Mouse (Mus musculus) erythroblast, embryonic 14.5 days (primary cell): ENCODE results near the gene Col19a1. TPM values are rescaled to one million over a fixed set of nuclear protein-coding genes. Genes with fewer than 3 reads are reported as not detected.

ENCODE experiments used
- H3K27me3 ChIP-seq: 2 replicates; pipeline ENCODE4 v1.6.1; 2012; ENCODE audit warnings: inconsistent platforms; ENCODE audit not compliant: control insufficient read depth
- H3K36me3 ChIP-seq: 2 replicates; pipeline ENCODE4 v1.6.1; 2012; ENCODE audit warnings: mild to moderate bottlenecking, inconsistent platforms; ENCODE audit not compliant: control insufficient read depth
- H3K4me1 ChIP-seq: 2 replicates; pipeline ENCODE4 v1.6.1; 2012; ENCODE audit warnings: inconsistent platforms; ENCODE audit not compliant: control insufficient read depth
- H3K4me3 ChIP-seq: replicated peaks from 2 replicates; pipeline ENCODE3; 2012; ENCODE audit warnings: moderate library complexity, mild to moderate bottlenecking, inconsistent platforms
- H3K9me3 ChIP-seq: 2 replicates; pipeline ENCODE4 v1.6.1; 2012; ENCODE audit warnings: low read length, inconsistent platforms, mixed read lengths; ENCODE audit not compliant: control insufficient read depth
- GATA1 ChIP-seq: IDR thresholded peaks from 2 replicates; pipeline ENCODE4 v1.6.1; 2012; ENCODE audit warnings: low read length, inconsistent platforms, mixed read lengths
- TAL1 ChIP-seq: IDR thresholded peaks from 3 replicates; pipeline ENCODE4 v1.6.1; 2012; ENCODE audit warnings: low read length, inconsistent platforms, mixed read lengths
- polyA plus RNA-seq: library from polyadenylated mRNA; stranded (reverse); fragments of >175 nt; gene quantifications from 2 replicates; pipeline ENCODE4 v1.2.3, GENCODE M21; 2012

The Col19a1 gene
- polyA plus RNA-seq, 1 experiment: not detected

DNA sequence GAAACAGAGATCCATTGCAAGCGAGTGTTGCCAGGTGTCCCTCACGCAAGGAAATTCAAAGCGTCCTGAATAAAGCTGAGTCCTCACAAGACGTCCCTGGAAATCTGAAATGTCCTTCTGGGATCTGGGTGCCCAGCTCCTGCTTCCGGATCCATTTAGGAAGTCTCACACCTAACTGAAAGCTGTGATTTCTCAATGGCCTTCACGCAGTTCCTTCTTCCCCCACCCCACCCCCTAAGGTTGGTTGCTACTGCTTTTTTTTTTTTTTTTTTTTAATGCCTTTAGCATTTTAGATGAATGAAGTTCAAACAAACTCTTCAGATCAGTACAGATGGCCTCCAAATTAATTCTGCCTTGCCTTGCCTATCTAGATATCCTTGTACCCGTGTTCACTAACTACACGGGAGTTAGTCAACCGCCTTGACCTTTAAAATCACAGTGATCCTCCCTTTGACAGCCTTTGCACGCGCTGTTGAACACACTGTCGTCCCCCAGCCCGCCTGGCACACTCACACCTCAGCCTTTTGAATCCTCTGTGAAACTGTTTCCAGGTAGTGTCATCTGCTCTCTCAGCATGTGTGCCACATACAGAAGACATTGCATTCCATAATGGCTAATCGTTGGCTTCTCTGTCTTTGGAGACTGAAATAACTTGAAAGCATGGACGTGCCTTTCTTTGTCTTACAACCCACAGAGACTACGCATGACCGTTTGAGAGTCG, 36.6 kb downstream of the Col19a1 start:
- no peak for TF ChIP-seq GATA1
- TF ChIP-seq TAL1: no peak
- Histone ChIP-seq H3K36me3 (no peaks in the 10 kb centered on the region), H3K4me3 (no peak overlapping the region), H3K4me1 (no peaks in the 10 kb centered on the region), H3K9me3 (peaks cover 2% of the 10 kb centered on the region; the same call in 1 of the 2 replicates), H3K27me3 (no peaks in the 10 kb centered on the region)

GRCm38 (mm10) chr1:24550031-24550430, 37.2 kb downstream of the Col19a1 start:
- Histone ChIP-seq H3K4me1 (no peaks in the 10 kb centered on the region), H3K36me3 (no peaks in the 10 kb centered on the region), H3K4me3 (no peak overlapping the region), H3K27me3 (no peaks in the 10 kb centered on the region), H3K9me3 (peaks cover 2% of the 10 kb centered on the region; the same call in 1 of the 2 replicates)
- TF ChIP-seq TAL1 (no peak), GATA1 (no peak)

DNA sequence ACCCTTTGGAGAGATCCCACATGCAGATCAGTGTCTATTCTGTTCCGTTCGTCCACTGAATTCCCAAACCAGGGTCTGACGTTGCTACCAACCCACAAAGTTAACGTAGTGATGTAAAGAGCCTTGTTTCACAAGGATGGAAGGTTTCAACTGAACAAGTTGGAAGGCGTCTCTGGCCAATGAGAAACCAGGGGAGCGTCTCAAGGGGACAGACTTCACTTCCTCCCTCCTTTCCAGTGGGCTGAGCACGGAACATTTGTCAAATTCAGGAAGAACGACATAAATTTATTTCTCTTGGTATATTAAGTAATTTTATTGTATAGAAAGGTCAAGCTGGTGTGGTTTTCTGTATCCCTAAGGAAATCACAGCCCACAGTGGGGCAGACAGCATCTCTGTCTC, 38.2 kb downstream of the Col19a1 start:
- no peak overlapping the region for H3K4me3 ChIP-seq
- no peaks in the 10 kb centered on the region for H3K4me1 ChIP-seq
- H3K27me3 ChIP-seq: no peaks in the 10 kb centered on the region
- H3K36me3 ChIP-seq: no peaks in the 10 kb centered on the region
- no peak for TF ChIP-seq TAL1
- TF ChIP-seq GATA1: no peak
- H3K9me3 ChIP-seq: peaks cover 2% of the 10 kb centered on the region; the same call in 1 of the 2 replicates

DNA sequence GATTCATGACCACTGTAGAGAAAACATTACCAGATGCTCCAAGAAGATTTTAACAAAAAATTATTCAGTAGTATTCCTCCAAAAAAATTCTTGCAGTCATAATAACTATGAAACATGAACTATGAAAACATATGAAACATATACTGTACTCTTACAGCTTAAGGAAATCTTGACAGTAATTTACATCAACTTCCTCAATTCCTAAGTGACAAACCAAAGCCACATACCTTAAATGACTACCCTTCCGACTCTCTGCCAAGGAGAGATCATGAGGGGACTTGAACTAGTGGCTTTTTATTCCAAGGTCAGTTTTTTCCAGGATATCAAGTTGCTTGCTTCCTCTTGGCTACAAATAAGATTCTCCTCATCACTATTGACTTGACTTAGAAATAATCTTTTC, 39.7 kb downstream of the Col19a1 start:
- TF ChIP-seq GATA1 (no peak), TAL1 (no peak)
- H3K36me3 ChIP-seq: no peaks in the 10 kb centered on the region

GRCm38 (mm10) chr1:24539852-24540251, 47.4 kb downstream of the Col19a1 start:
- H3K4me3 ChIP-seq: no peak overlapping the region
- H3K36me3 ChIP-seq: no peaks in the 10 kb centered on the region
- H3K4me1 ChIP-seq: no peaks in the 10 kb centered on the region
- H3K27me3 ChIP-seq: no peaks in the 10 kb centered on the region
- no peak for TF ChIP-seq TAL1
- no peak for TF ChIP-seq GATA1
- H3K9me3 ChIP-seq: no peaks in the 10 kb centered on the region

More for the DNA sequence above, 39.7 kb downstream of the Col19a1 start:
- Histone ChIP-seq H3K4me3 (no peak overlapping the region), H3K9me3 (peaks cover 2% of the 10 kb centered on the region; the same call in 1 of the 2 replicates), H3K27me3 (no peaks in the 10 kb centered on the region), H3K4me1 (no peaks in the 10 kb centered on the region)

- TF ChIP-seq GATA1 (no peak), TAL1 (no peak)
- Histone ChIP-seq H3K4me1 (no peaks in the 10 kb centered on the region), H3K4me3 (no peak overlapping the region), H3K36me3 (no peaks in the 10 kb centered on the region), H3K27me3 (no peaks in the 10 kb centered on the region), H3K9me3 (no peaks in the 10 kb centered on the region)
Measured at GRCm38 (mm10) chr1:24527194-24527593, 60.1 kb downstream of the Col19a1 start.

GRCm38 (mm10) chr1:24517462-24517861, 69.8 kb downstream of the Col19a1 start:
- Histone ChIP-seq H3K4me3 (no peak overlapping the region), H3K36me3 (no peaks in the 10 kb centered on the region), H3K27me3 (no peaks in the 10 kb centered on the region), H3K4me1 (no peaks in the 10 kb centered on the region), H3K9me3 (no peaks in the 10 kb centered on the region)
- TF ChIP-seq TAL1 (no peak), GATA1 (no peak)

GRCm38 (mm10) chr1:24515341-24515740, 71.9 kb downstream of the Col19a1 start:
- no peak overlapping the region for H3K4me3 ChIP-seq
- H3K36me3 ChIP-seq: no peaks in the 10 kb centered on the region
- H3K27me3 ChIP-seq: no peaks in the 10 kb centered on the region
- no peaks in the 10 kb centered on the region for H3K9me3 ChIP-seq
- TF ChIP-seq TAL1: no peak
- TF ChIP-seq GATA1: no peak
- no peaks in the 10 kb centered on the region for H3K4me1 ChIP-seq

DNA sequence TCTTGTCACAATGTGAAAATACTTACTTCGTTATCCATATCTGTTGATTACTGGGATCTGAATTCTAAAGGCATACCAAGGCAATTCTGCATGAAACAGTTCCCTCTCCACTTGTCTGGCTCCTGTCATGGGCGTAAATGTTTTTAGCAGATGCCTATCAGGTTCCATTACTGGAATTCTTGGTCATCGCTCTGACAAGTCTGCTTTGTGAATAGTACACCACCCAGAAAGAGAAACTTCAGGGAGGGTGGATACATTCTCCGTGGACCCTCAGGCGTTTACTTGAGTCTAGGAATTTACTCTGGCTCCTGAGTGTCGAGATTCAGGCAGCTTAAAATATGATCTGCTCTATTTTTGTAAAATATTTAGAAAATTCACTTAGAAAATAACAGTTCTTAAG, 75.7 kb downstream of the Col19a1 start:
- Histone ChIP-seq H3K4me3 (no peak overlapping the region), H3K9me3 (no peaks in the 10 kb centered on the region), H3K36me3 (no peaks in the 10 kb centered on the region), H3K4me1 (no peaks in the 10 kb centered on the region), H3K27me3 (no peaks in the 10 kb centered on the region)
- no peak for TF ChIP-seq TAL1
- no peak for TF ChIP-seq GATA1
